Mouse (Mus musculus) hindbrain, embryonic 12.5 days (tissue): ENCODE data around the gene Hlcs. TPM values are rescaled to one million over a fixed set of nuclear protein-coding genes. Genes with fewer than 3 reads are reported as not detected.

Experiments
- ATAC-seq: fragments of 200-750 bp; cut with Nextera tagmentation; 2 replicates; pipeline ENCODE4 v1.8.0; 2017; ENCODE audit warnings: moderate TSS enrichment; ENCODE audit not compliant: low FRiP score
- H3K27ac ChIP-seq: fragments of 300-500 bp; sonication (generic); 2 replicates; pipeline ENCODE4 v1.5.1; 2016; ENCODE audit warnings: mild to moderate bottlenecking
- H3K27me3 ChIP-seq: fragments of 300-500 bp; sonication (generic); 2 replicates; pipeline ENCODE4 v1.6.1; 2016; ENCODE audit warnings: mild to moderate bottlenecking
- H3K36me3 ChIP-seq: fragments of 300-500 bp; sonication (generic); 2 replicates; pipeline ENCODE4 v1.6.1; 2016; ENCODE audit warnings: mild to moderate bottlenecking
- H3K4me1 ChIP-seq: fragments of 300-500 bp; sonication (generic); 2 replicates; pipeline ENCODE4 v1.6.1; 2016
- H3K4me2 ChIP-seq: fragments of 300-500 bp; sonication (generic); replicated peaks from 2 replicates; pipeline ENCODE4 v1.6.1; 2016; ENCODE audit warnings: mild to moderate bottlenecking
- H3K4me3 ChIP-seq: fragments of 300-500 bp; sonication (generic); 2 replicates; pipeline ENCODE4 v1.5.1; 2016; ENCODE audit warnings: mild to moderate bottlenecking
- H3K9ac ChIP-seq: fragments of 300-500 bp; sonication (generic); 2 replicates; pipeline ENCODE4 v1.6.1; 2016; ENCODE audit warnings: mild to moderate bottlenecking, moderate library complexity
- H3K9me3 ChIP-seq: fragments of 300-500 bp; sonication (generic); replicated peaks from 2 replicates; pipeline ENCODE4 v1.6.1; 2016; ENCODE audit warnings: mild to moderate bottlenecking
- WGBS: fragments of 180-500 bp; shearing (Covaris S2); methylation state at CpG from one replicate; pipeline ENCODE4 v1.1.7; 2016; 5-methylcytosine and 5-hydroxymethylcytosine counted together
- polyA plus RNA-seq: library from polyadenylated mRNA; unstranded; fragments of >200 nt; fragmentation: Nextera tagmentation; extraction: Ambion mirVana; gene quantifications from 2 replicates; pipeline ENCODE4 v1.2.1, GENCODE M21; 2016

The Hlcs gene
- polyA plus RNA-seq, 1 experiment from 2014 or later = 10.0 TPM

GRCm38 (mm10) chr16:94176997-94177857 is 136.1 kb downstream of the Hlcs start:
- peaks cover 31% of the 10 kb centered on the region for H3K4me1 ChIP-seq
- 73% methylated on average over 21 of the region's 21 CpGs for WGBS
- no peak overlapping the region for H3K4me2 ChIP-seq
- no peak for ATAC-seq
- no peak overlapping the region for H3K4me3 ChIP-seq
- no peak overlapping the region for H3K27ac ChIP-seq
- H3K27me3 ChIP-seq = peaks cover 46% of the 10 kb centered on the region
- no peak overlapping the region for H3K9ac ChIP-seq
- no peaks in the 10 kb centered on the region for H3K36me3 ChIP-seq
- H3K9me3 ChIP-seq = no peaks in the 10 kb centered on the region

- Histone ChIP-seq H3K9me3 (no peaks in the 10 kb centered on the region), H3K4me3 (no peak overlapping the region), H3K27ac (no peak overlapping the region), H3K27me3 (peaks cover 36% of the 10 kb centered on the region), H3K4me1 (peaks cover 30% of the 10 kb centered on the region), H3K36me3 (no peaks in the 10 kb centered on the region), H3K9ac (no peak overlapping the region), H3K4me2 (no peak overlapping the region)
- ATAC-seq = no peak
- 81% methylated on average over 7 of the region's 7 CpGs for WGBS
Measured at GRCm38 (mm10) chr16:94175366-94175986, 137.9 kb downstream of the Hlcs start.

GRCm38 (mm10) chr16:94173361-94173760 is 140.0 kb downstream of the Hlcs start:
- no peak overlapping the region for H3K9ac ChIP-seq
- H3K27ac ChIP-seq = no peak overlapping the region
- no peaks in the 10 kb centered on the region for H3K9me3 ChIP-seq
- peaks cover 28% of the 10 kb centered on the region for H3K27me3 ChIP-seq
- H3K4me3 ChIP-seq = no peak overlapping the region
- WGBS = 89% methylated on average over 1 of the region's 1 CpGs
- H3K4me2 ChIP-seq = no peak overlapping the region
- H3K4me1 ChIP-seq = peaks cover 10% of the 10 kb centered on the region; the same call in 1 of the 2 replicates
- ATAC-seq = no peak
- no peaks in the 10 kb centered on the region for H3K36me3 ChIP-seq

- no peak overlapping the region for H3K4me3 ChIP-seq
- H3K4me1 ChIP-seq = peaks cover 2% of the 10 kb centered on the region; the same call in 1 of the 2 replicates
- ATAC-seq = no peak
- peaks cover 13% of the 10 kb centered on the region; the same call in 1 of the 2 replicates for H3K27me3 ChIP-seq
- no peak overlapping the region for H3K4me2 ChIP-seq
- no peaks in the 10 kb centered on the region for H3K9me3 ChIP-seq
- WGBS = 53% methylated on average over 4 of the region's 4 CpGs
- no peak overlapping the region for H3K9ac ChIP-seq
- no peaks in the 10 kb centered on the region for H3K36me3 ChIP-seq
- H3K27ac ChIP-seq = no peak overlapping the region
Measured at GRCm38 (mm10) chr16:94170218-94170617, 143.2 kb downstream of the Hlcs start.

- 90% methylated on average over 16 of the region's 16 CpGs for WGBS
- H3K36me3 ChIP-seq = no peaks in the 10 kb centered on the region
- no peak for ATAC-seq
Measured at GRCm38 (mm10) chr16:94168655-94169545, 144.5 kb downstream of the Hlcs start.

DNA sequence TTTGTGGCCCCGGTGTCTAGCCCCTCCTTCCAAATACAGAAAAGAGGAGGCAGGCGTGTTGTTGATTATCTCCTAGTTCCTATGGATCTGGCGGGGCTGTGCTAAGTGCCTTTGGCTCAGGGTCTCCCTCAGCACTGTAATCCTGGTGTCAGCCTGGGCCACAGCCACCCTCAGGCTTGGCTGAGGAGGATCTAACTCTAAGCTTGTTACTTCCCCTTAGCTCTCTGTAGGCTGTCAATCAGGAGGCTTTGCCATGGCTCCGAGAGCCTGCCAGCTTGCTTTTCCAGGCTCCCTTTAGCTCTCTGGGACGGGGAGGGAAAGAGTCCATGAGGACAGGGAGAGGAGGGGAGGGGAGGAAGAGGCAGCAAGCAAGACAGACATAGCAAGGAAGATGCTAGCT is 148.4 kb downstream of the Hlcs start:
- Histone ChIP-seq H3K27ac (no peak overlapping the region), H3K4me1 (peaks cover 21% of the 10 kb centered on the region), H3K9me3 (no peaks in the 10 kb centered on the region), H3K4me2 (no peak overlapping the region), H3K36me3 (no peaks in the 10 kb centered on the region), H3K4me3 (no peak overlapping the region), H3K9ac (no peak overlapping the region), H3K27me3 (peaks cover 10% of the 10 kb centered on the region; the same call in 1 of the 2 replicates)
- 38% methylated on average over 5 of the region's 5 CpGs for WGBS
- peak; percentile 20; the same call in 1 of the 2 replicates for ATAC-seq

More at GRCm38 (mm10) chr16:94168655-94169545, 144.5 kb downstream of the Hlcs start:
- no peak overlapping the region for H3K9ac ChIP-seq
- peaks cover 6% of the 10 kb centered on the region; the same call in 1 of the 2 replicates for H3K27me3 ChIP-seq
- H3K9me3 ChIP-seq = no peaks in the 10 kb centered on the region
- H3K27ac ChIP-seq = no peak overlapping the region
- H3K4me3 ChIP-seq = no peak overlapping the region
- peaks cover 15% of the 10 kb centered on the region for H3K4me1 ChIP-seq
- H3K4me2 ChIP-seq = no peak overlapping the region

DNA sequence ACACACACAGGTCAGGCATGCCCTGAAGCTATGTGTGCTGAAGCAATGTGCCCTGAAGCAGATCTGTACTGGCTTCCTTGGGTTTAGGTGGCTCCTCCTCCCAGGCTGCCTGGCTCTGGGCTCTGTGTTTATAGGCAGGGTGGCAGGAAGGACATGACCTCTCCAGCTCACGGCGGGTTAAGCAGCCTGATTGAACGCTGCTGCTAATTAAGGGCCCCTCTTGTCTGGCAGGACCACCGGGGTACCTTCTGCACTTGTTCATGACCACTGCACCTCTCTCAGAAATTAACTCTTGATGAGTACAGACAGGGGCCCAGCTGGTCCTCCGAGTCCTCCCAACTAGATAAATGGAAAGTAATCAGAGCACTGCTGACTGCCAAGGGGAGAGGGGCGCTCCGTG is 149.1 kb downstream of the Hlcs start:
- Histone ChIP-seq H3K27ac (no peak overlapping the region), H3K4me3 (no peak overlapping the region), H3K9ac (no peak overlapping the region), H3K4me2 (no peak overlapping the region), H3K36me3 (no peaks in the 10 kb centered on the region), H3K9me3 (no peaks in the 10 kb centered on the region), H3K4me1 (peaks cover 23% of the 10 kb centered on the region), H3K27me3 (peaks cover 10% of the 10 kb centered on the region; the same call in 1 of the 2 replicates)
- ATAC-seq = peak; percentile 75
- 22% methylated on average over 7 of the region's 7 CpGs for WGBS

GRCm38 (mm10) chr16:94163051-94163450 is 150.3 kb downstream of the Hlcs start:
- H3K27ac ChIP-seq = no peak overlapping the region
- peaks cover 10% of the 10 kb centered on the region; the same call in 1 of the 2 replicates for H3K27me3 ChIP-seq
- no peak overlapping the region for H3K4me3 ChIP-seq
- no peak overlapping the region for H3K4me2 ChIP-seq
- no peaks in the 10 kb centered on the region for H3K9me3 ChIP-seq
- ATAC-seq = no peak
- peaks cover 23% of the 10 kb centered on the region for H3K4me1 ChIP-seq
- no peak overlapping the region for H3K9ac ChIP-seq
- H3K36me3 ChIP-seq = no peaks in the 10 kb centered on the region
- WGBS = 90% methylated on average over 11 of the region's 11 CpGs

DNA sequence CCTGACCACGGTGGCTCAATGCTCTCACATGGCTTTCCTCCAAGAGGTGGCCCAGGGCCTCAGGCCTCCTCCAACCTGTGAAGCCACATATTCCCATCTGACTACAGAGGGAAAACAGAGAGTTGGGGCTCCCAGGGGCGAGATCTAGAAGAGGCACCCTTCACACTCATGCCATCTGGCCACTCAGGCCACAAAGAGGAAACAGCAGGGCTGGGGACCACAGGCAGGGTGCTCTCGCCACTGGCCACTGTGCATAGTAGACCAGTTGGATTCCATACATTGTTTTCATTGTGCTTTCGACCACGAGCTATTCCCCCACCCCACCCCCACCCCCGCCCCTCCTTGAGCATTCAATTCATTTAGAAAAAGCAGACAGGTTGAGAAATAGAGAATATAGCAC is 151.4 kb downstream of the Hlcs start:
- Histone ChIP-seq H3K4me3 (no peak overlapping the region), H3K9ac (no peak overlapping the region), H3K36me3 (no peaks in the 10 kb centered on the region), H3K9me3 (no peaks in the 10 kb centered on the region), H3K27me3 (peaks cover 10% of the 10 kb centered on the region; the same call in 1 of the 2 replicates), H3K27ac (no peak overlapping the region), H3K4me2 (no peak overlapping the region), H3K4me1 (peaks cover 23% of the 10 kb centered on the region)
- ATAC-seq = no peak
- 30% methylated on average over 6 of the region's 6 CpGs for WGBS

DNA sequence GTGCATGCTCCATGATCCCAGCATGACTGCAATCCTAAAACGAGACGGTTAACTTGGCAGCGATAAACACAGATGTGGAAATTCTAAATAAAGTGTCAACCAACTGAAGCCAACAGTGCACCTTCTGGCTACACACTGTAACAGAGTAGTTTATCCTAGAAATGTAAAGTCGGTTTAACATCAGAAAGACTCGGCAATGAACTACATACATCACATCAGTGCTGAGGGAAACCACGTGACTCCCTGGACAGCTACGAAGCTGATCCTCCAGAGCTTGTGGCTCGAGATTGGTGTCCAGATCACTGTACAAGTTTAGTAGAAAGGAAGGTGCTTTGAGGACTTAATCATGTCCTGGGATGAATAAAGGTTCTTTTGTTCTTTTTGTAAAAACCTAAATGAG is 155.6 kb downstream of the Hlcs start:
- H3K36me3 ChIP-seq = no peaks in the 10 kb centered on the region
- peaks cover 17% of the 10 kb centered on the region for H3K27me3 ChIP-seq

DNA sequence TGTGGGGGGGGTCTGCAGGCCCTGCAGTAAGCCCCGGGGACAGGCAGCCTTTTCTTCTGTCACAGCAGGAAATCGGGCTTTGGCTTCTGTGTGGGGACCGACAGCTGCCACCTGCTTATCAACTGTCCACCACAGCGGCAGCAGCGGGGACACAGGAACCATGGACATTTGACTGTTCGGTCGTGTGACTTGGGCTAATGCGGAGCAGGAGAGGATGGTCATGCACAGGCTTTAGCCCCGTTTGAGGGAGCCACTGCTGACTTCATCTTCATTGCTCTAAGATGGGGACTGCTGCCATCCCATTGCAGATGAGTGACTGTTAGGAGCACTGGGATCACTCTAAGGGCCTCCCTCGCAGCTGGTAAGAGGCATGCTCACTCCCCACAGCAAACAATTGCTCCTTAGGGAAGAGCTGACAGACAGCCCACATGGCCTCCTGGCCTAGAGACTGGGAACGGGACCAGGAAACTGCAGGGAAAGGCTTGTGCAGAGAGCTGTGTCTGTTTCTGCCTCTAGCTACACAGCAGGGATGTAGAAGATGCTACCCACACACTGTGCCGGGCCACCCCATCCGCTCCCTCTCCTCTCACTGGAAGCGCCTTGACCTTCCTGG is 158.2 kb downstream of the Hlcs start:
- Histone ChIP-seq H3K9ac (no peak overlapping the region), H3K4me2 (no peak overlapping the region), H3K4me3 (no peak overlapping the region), H3K9me3 (no peaks in the 10 kb centered on the region), H3K4me1 (peaks cover 21% of the 10 kb centered on the region), H3K27ac (peak overlapping the region; percentile 13; the same call in 1 of the 2 replicates), H3K36me3 (no peaks in the 10 kb centered on the region), H3K27me3 (peaks cover 14% of the 10 kb centered on the region)
- peak; percentile 59 for ATAC-seq
- 17% methylated on average over 14 of the region's 14 CpGs for WGBS

More for the DNA sequence above, 155.6 kb downstream of the Hlcs start:
- Histone ChIP-seq H3K4me3 (no peak overlapping the region), H3K4me2 (no peak overlapping the region), H3K9me3 (no peaks in the 10 kb centered on the region), H3K9ac (no peak overlapping the region), H3K27ac (no peak overlapping the region), H3K4me1 (peaks cover 24% of the 10 kb centered on the region)
- 74% methylated on average over 8 of the region's 8 CpGs for WGBS
- ATAC-seq = no peak
